Mouse (Mus musculus) layer of hippocampus, postnatal 14 days (tissue): ENCODE data around the gene Txlna. TPM values are rescaled to one million over a fixed set of nuclear protein-coding genes. Genes with fewer than 3 reads are reported as not detected.

ENCODE experiments used
- DNase-seq, 2 experiments: peaks; one replicate each; pipeline ENCODE4 v3.0.0; 2021 to 2022; ENCODE audit warnings: low spot score in 2 of 2, mixed read lengths in 1 of 2
- microRNA-seq, 2 experiments: library from miRNA; unstranded; fragments of <30 nt; microRNA quantifications; one replicate each; pipeline ENCODE4 v1.2.0; 2021
- total RNA-seq, 2 experiments: library from RNA; stranded (reverse); gene quantifications; 2 replicates each; pipeline ENCODE4 v1.2.3; 2021

The Txlna gene
- total RNA-seq, 2 experiments from 2014 or later, result 39.8 to 46.9 TPM

DNA sequence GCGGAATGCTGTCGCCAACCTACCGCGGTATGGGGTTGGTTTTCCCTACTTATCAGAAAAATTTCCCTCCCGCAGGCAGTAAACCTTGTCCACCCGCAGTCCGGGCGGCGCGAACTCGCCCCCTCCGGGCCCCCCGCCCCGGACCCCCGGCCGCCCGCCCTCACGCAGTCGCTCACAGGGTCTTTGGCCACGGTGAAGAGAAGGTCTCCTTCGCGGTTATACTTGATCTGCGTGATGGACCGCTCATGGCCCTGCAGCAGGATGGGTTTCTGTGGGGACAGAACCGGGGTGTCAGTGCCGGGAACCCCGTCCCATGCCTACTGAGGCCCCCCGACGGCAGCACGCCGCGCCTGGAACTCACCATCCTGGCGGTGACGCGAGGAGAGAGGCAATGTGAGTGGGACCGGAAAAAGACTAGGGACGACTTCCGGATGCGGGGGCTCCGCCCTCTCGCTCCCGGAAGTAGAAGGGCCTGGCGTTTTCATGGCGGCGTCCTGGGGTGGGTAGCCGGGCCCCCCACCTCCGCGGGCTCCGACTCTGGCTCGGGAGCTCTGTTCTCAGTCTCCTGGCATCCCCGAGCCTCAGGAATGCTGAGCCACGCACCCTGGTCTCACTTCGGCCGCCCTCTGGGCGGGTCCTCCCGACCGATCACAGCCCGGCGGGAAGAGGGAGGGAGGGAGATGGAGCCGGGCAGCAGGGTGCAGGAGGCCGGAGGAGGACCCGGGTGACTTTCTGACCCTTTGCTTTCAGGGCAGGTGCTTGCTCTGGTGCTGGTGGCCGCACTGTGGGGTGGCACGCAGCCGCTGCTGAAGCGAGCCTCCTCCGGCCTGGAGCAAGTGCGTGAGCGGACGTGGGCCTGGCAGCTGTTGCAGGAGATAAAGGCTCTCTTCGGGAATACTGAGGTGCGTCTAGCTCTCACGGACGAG, 40.4 kb downstream of the Txlna start, which contains the start of the genes Eif3i and Tmem234:
Gene Eif3i, minus strand, starts transcription at position 416 of the 926 bp plus-strand sequence.
Gene Tmem234, plus strand, starts transcription at position 436 of the 926 bp plus-strand sequence.
- peak; percentile 79 to 87 for DNase-seq

DNA sequence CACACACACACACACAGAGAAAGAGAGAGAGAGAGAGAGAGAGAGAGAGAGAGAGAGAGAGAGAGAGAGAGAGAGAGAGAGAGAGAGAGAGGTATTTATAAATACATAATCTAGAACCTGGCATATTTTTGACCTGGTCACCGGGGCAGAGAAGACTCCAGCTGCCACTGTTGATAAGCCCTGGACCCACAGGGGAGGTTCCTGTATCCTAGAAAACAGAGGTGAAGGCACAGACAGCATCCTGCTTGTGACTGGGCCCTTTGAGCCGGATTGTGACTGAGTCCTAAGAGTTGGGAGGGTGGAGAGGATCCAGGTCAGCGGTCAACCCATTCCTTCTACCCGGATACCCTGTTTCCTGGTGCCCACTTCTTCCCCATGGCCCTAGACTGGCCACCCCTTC, 52.0 kb downstream of the Txlna start:
- no peak for DNase-seq

- no peak for DNase-seq
Measured at GRCm38 (mm10) chr4:129586943-129587342, 53.9 kb downstream of the Txlna start.

DNA sequence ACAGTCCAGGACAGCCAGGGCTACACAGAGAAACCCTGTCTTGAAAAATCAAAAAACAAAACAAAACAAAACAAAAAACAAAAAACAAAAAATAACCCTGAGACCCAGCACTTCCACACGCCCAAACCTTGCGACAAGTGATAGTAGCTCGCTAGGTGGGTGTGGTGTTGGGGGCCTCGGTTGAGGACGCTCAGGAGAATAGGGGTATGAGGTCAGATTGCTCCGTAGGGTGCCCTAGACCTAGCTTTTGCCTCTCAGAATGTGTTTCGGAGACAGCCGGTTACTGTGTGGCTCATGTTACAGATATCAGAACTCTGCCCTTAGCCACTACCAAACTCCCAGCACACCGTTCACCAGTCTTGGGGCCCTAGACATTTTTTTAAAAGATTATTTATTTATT, 55.1 kb downstream of the Txlna start:
- DNase-seq, result no peak

DNA sequence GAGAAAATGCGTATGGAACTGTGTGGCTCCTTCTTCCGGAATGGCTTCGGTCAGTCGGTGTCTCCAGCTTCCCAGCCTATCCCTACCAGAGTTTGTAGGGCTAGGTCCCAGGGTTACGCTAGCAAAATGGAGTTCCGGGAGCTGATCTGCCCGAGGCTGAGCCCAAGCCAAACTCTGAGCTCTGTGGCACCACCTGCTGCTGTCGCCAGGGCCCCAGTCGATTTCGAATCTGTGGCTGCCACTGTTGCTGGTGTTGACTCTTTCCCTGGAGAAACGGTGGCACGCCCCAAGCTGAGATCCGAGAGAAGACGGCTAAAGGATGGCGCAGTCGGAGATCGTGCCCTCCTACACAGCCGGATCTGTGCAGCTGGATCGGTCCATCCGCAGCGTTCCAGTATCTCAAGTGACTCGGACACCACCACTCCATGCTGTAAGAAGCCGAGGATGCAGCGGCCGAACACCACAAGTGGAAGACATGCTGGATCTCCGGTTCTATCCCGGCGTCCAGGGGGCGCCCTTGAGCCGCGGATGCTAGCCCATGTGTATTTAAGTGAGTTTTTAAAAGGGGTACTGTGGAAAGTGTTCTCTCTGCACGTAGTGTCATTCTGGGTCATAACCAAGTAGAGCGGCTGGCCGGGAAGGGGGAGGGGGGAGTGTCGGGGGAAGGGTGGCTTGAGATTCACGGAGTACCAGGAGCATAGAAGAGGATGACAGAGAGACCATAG, 55.8 kb downstream of the Txlna start:
- peak; percentile 86 to 89 for DNase-seq

GRCm38 (mm10) chr4:129584370-129584769, 56.5 kb downstream of the Txlna start:
- no peak for DNase-seq

GRCm38 (mm10) chr4:129582251-129582650, 58.6 kb downstream of the Txlna start:
- DNase-seq, result no peak

- peak in 1 of 2 experiments; percentile 26 for DNase-seq
Measured at GRCm38 (mm10) chr4:129580347-129580746, 60.5 kb downstream of the Txlna start.

DNA sequence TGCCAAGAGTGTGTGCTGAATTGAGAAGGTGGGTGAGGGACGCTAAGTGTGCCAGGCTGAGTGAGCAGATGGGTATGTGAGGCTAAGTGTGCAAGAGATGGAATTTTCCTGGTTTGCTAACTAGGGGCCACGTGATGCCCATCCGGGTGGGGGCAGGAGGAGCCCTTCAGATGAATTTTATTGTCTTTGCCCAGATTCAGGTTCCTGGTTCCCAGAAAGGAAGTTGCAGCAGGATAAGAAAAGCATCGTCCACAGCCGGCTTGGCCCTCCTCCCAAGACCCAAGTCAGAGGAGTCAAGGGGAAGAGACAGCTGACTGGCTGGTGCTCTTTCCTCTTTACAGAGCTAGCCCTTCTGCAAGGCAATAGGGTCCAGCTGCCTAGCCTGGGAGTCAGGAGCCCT, 62.4 kb downstream of the Txlna start, which contains the start of gene Fam167b:
Gene Fam167b, minus strand, starts transcription at position 84 of the 400 bp plus-strand sequence.
- no peak for DNase-seq

- no peak for DNase-seq
Measured at GRCm38 (mm10) chr4:129577688-129578087, 63.2 kb downstream of the Txlna start.

- peak; percentile 53 to 61 for DNase-seq
Measured at GRCm38 (mm10) chr4:129576863-129577491, 63.9 kb downstream of the Txlna start.

Small RNA genes lying within 50 kb of the gene (microRNA-seq; reads per million reads assigned to microRNA genes)
- gene Mir7016, result 1.7 to 3.4 reads per million in 2 experiments

Other genes with a start within 250 kb of the Txlna start
- 1 to 10 TPM; 4.0 to 5.0 TPM for gene Zbtb8b, start 200.2 kb downstream of the Txlna start, total RNA-seq
- gene Bsdc1, start 179.5 kb downstream of the Txlna start, total RNA-seq, result 10 to 100 TPM; 52.2 to 54.2 TPM
- gene Tssk3, start 150.0 kb downstream of the Txlna start, total RNA-seq, result not detected
- under 1 TPM in 1 of 2 experiments, not detected in 1; 0.72 TPM for gene Fam229a, start 149.9 kb downstream of the Txlna start, total RNA-seq
- 100 to 1,000 TPM; 372 to 379 TPM for gene Marcksl1, start 127.5 kb downstream of the Txlna start, total RNA-seq
- gene Hdac1, start 98.4 kb downstream of the Txlna start, total RNA-seq, result 10 to 100 TPM; 36.4 to 44.6 TPM
- gene Lck, start 67.4 kb downstream of the Txlna start, total RNA-seq, result 1 to 10 TPM; 4.0 to 4.4 TPM
- under 1 TPM in 1 of 2 experiments, not detected in 1; 0.37 TPM for gene Fam167b, start 62.5 kb downstream of the Txlna start, total RNA-seq
- gene Eif3i, start 40.4 kb downstream of the Txlna start, total RNA-seq, result 100 to 1,000 TPM; 121 to 128 TPM
- gene Tmem234, start 40.4 kb downstream of the Txlna start, total RNA-seq, result 10 to 100 TPM; 86.1 to 90.9 TPM
- 1 to 10 TPM; 3.4 to 4.4 TPM for gene Dcdc2b, start 26.8 kb downstream of the Txlna start, total RNA-seq
- gene Iqcc, start 22.0 kb downstream of the Txlna start, total RNA-seq, result 10 to 100 TPM; 31.3 to 35.7 TPM
- gene Ccdc28b, start 17.1 kb downstream of the Txlna start, total RNA-seq, result 100 to 1,000 TPM; 102 to 116 TPM
- 10 to 100 TPM; 88.9 to 93.4 TPM for gene Kpna6, start 31.7 kb upstream of the Txlna start, total RNA-seq
- 10 to 100 TPM; 12.8 to 15.2 TPM for gene Tmem39b, start 55.8 kb upstream of the Txlna start, total RNA-seq
- 10 to 100 TPM; 83.3 to 85.6 TPM for gene Khdrbs1, start 101.2 kb upstream of the Txlna start, total RNA-seq
- 100 to 1,000 TPM; 123 to 132 TPM for gene Ptp4a2, start 170.2 kb upstream of the Txlna start, total RNA-seq